Comparison of ENCODE assay signal across 8 mouse cellular contexts in the genomic region with DNA sequence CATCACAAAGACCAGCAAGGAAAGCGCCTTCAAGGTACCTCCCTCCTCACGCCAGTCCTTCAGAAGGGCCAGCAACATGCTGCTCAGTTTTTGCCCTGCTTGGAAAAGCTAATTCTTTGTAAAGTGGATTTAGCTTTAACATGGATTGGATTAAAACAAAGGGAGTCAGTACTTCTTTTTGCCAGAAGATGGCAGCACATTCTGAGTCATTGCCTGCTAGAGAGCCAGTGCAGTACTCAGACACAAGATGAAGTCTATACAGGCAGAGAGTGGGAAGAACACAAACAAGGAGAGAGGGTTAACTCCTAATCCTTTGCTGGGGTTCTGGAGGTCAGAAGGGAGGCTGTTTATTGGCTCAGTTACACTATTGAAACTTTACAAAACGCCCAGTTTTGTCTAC. TPM values are rescaled to one million over a fixed set of nuclear protein-coding genes. Genes with fewer than 3 reads are reported as not detected.
DNase-seq lines count a peak whose midpoint lies in the region; ATAC-seq and TF ChIP-seq lines count a peak whose summit lies in the region.
"Had no signal": no experiment of that assay in that cellular context is flagged by ENCODE, and none has a peak within 500 bp of the region (broad histone marks: within the 10 kb centered on the region; RNA-seq: fewer than 3 reads in every experiment).

No protein-coding gene starts in this region.

- peaks cover 18% of the 10 kb centered on the region for H3K36me3 ChIP-seq in ES-E14 (ENCODE audit: control insufficient read depth, insufficient read depth, low read length, poor library complexity, severe bottlenecking)

- in situ Hi-C loops in ES-E14 (cut with MboI; ENCODE audit: low sequenced_read_pairs in 2 of 2, unreplicated experiment in 2 of 2): no loop called here

- no peak overlapping the region for H3K4me3 ChIP-seq in ES-E14 (ENCODE audit: insufficient read depth in 1 of 2, low read depth in 1 of 2, low read length in 2 of 2, poor library complexity in 1 of 2, severe bottlenecking in 1 of 2)
- H3K4me3 ChIP-seq in layer of hippocampus, adult 2 months: no peak overlapping the region

- H3K4me1 ChIP-seq in ES-E14 (ENCODE audit: control insufficient read depth in 2 of 2, insufficient read depth in 2 of 2, low read length in 2 of 2, poor library complexity in 1 of 2): no peaks in the 10 kb centered on the region

- no peaks in the 10 kb centered on the region for H3K9me3 ChIP-seq in ES-E14 (ENCODE audit: control insufficient read depth, insufficient read depth, low read depth, low read length)

- DNase-seq in CD4-positive helper T cell, adult 2 months (ENCODE audit: low read depth, low spot score): peak; percentile 70
- peak; percentile 54 for DNase-seq in ES-E14 (ENCODE audit: low read depth, low spot score)
- DNase-seq in cerebellum, adult 9-11 months: peak; percentile 57
- DNase-seq in gastrocnemius, postnatal 4 days (ENCODE audit: low spot score in 2 of 2): peak; percentile 21 to 58
- DNase-seq in layer of hippocampus, adult 2 months (ENCODE audit: low spot score in 2 of 2): peak; percentile 72 to 79
- DNase-seq in right cerebral cortex, postnatal 25 days: peak; percentile 25

- ATAC-seq in megakaryocyte, adult 5-6 weeks (ENCODE audit: poor library complexity, severe bottlenecking): peak; percentile 71

- no peak overlapping the region for H3K27ac ChIP-seq in ES-E14 (ENCODE audit: insufficient read depth, low read depth, low read length, poor library complexity, severe bottlenecking)
- H3K27ac ChIP-seq in layer of hippocampus, adult 2 months: no peak overlapping the region

- peak; percentile 94 for TF ChIP-seq CTCF in layer of hippocampus, adult 2 months (conservative IDR thresholded peaks at IDR 0.05)

- H3K9ac ChIP-seq in ES-E14 (ENCODE audit: insufficient read depth, low read depth, low read length, poor library complexity, severe bottlenecking): no peak overlapping the region

TF ChIP-seq in ES-E14, 5 proteins besides CTCF, POLR2A, EP300 and RAD21:
- TF ChIP-seq MAFK (IDR thresholded peaks at IDR 0.05; ENCODE audit: insufficient read depth, low read depth, low read length): no peak
- 0 out of 2 replicates have a peak, but pooled peaks have one; percentile 17 for TF ChIP-seq ZC3H11A (IDR thresholded peaks at IDR 0.05; ENCODE audit: borderline replicate concordance, low read depth, low read length)

RNA-seq across cellular contexts. Expression of a gene that starts 17.6 kb away (rescaled TPM):
- total RNA-seq in ES-E14 (2012; rRNA removed): 179 and 282 TPM in 2 replicates
- 100 to 1,000 TPM; 126 to 134 TPM for total RNA-seq in gastrocnemius, postnatal 4 days (2021)
- total RNA-seq in layer of hippocampus, adult 2 months (2021): 100 to 1,000 TPM; 124 to 137 TPM
- total RNA-seq in megakaryocyte, adult 5-6 weeks (2015): 176 and 189 TPM in 2 replicates
- 150 and 189 TPM in 2 replicates for total RNA-seq in megakaryocyte, adult 5-6 weeks (2017)

RNA-seq across cellular contexts. Expression of a gene that starts 40.4 kb away (rescaled TPM):
- not detected in 2 replicates for total RNA-seq in ES-E14 (2012; rRNA removed)
- total RNA-seq in gastrocnemius, postnatal 4 days (2021): not detected
- not detected for total RNA-seq in layer of hippocampus, adult 2 months (2021)
- total RNA-seq in megakaryocyte, adult 5-6 weeks (2015): not detected in 2 replicates
- total RNA-seq in megakaryocyte, adult 5-6 weeks (2017): 0.18 TPM in 1 of 2 replicates, not detected in the other
- total RNA-seq: layer of hippocampus, postnatal 25 days had no signal

RNA-seq across cellular contexts. Expression of a gene that starts 48.5 kb away (rescaled TPM):
- total RNA-seq in ES-E14 (2012; rRNA removed): 16.4 and 17.6 TPM in 2 replicates
- total RNA-seq in gastrocnemius, postnatal 4 days (2021): 10 to 100 TPM; 11.5 to 14.6 TPM
- 10 to 100 TPM; 17.0 to 17.9 TPM for total RNA-seq in layer of hippocampus, adult 2 months (2021)
- total RNA-seq in megakaryocyte, adult 5-6 weeks (2015): 3.3 and 6.8 TPM in 2 replicates
- 9.1 and 15.7 TPM in 2 replicates for total RNA-seq in megakaryocyte, adult 5-6 weeks (2017)

RNA-seq across cellular contexts. Expression of a gene that starts 48.6 kb away (rescaled TPM):
- 217 and 254 TPM in 2 replicates for total RNA-seq in ES-E14 (2012; rRNA removed)
- total RNA-seq in gastrocnemius, postnatal 4 days (2021): 100 to 1,000 TPM; 160 to 163 TPM
- 100 to 1,000 TPM; 163 to 171 TPM for total RNA-seq in layer of hippocampus, adult 2 months (2021)
- 47.5 and 60.1 TPM in 2 replicates for total RNA-seq in megakaryocyte, adult 5-6 weeks (2015)
- total RNA-seq in megakaryocyte, adult 5-6 weeks (2017): 162 and 222 TPM in 2 replicates

Comparison
In these comparisons a context has a peak if more than half of its experiments do, and no peak if none do; other contexts are left out.
1. DNase-seq: peak in every context shown above with its lines; median percentile 76 in layer of hippocampus, adult 2 months; 70 in CD4-positive helper T cell, adult 2 months; 57 in cerebellum, adult 9-11 months; 54 in ES-E14; 40 in gastrocnemius, postnatal 4 days; 25 in right cerebral cortex, postnatal 25 days.